Mouse (Mus musculus): ENCODE measurements around the gene Cd274.

DNA sequence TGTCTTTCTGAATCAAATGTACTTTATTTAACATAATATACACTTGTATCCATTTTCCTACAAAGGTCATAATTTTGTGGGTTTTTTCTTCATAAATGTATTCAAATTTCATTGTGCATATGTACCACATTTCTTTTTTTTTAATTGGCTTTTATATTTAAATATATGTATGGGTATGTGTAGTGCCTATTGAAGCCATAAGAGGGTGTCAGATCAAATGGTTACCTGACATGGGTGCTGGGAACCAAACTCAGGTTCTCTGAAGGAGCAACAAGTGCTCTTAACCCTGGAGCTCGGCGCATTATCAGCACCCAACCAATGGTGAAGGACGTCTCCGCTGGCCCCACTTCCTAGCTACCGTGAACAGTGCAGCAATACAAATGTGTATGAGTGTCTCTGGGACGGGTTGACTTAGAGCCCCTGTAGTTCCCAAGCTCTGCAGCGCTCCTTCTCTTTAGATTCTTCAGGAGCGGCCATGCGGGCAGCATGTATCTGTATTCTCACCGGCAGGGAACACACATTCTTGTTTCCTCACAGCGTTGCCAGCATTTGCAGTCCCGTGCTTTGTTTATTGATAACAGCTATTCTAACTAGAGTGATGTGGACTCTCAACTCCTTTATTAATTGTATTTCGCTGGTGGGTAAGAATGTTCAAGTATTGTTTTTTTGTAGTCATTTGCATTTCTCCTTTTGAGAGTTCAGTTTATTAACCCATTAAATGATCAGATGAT, 40.3 kb upstream of the Cd274 start:
- TF ChIP-seq GATA1 (IDR thresholded peaks at IDR 0.05; ENCODE audit: borderline replicate concordance, low read length) (no peak), FLI1 (IDR thresholded peaks at IDR 0.05; ENCODE audit: low read length) (no peak)
